Comparison of ENCODE assay signal across 15 mouse cellular contexts in the genomic region with DNA sequence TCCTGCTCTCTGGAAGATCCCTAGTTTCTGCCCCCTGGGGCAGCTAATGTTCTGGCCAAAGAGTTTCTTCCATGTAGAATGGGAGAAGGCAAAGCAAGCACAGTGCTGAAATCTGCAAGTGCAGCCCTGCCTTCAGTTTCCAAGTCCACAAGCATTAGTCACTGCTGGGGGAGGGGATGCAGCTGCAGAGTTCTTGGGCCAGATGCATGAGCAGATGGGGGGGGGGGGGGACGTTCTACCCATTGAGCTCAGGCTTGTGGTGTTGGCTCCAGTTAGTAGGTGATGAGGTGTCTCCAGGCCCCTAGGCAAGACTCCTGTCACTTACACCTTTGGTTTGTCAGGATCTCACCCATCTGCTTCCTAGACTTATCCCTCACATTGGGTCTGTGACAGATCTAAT. TPM values are rescaled to one million over a fixed set of nuclear protein-coding genes. Genes with fewer than 3 reads are reported as not detected.
DNase-seq lines count a peak whose midpoint lies in the region; ATAC-seq lines count a peak whose summit lies in the region.
"Had no signal": no experiment of that assay in that cellular context is flagged by ENCODE, and none has a peak within 500 bp of the region (broad histone marks: within the 10 kb centered on the region; RNA-seq: fewer than 3 reads in every experiment).

No protein-coding gene starts in this region.

- peak; percentile 58 to 66 for DNase-seq in heart, adult 18-20 months
- peak; percentile 58 for DNase-seq in adipocyte (ENCODE audit: low spot score)
- DNase-seq in heart, postnatal 36 days, result peak; percentile 8 to 35
- peak; percentile 82 for DNase-seq in thymus, postnatal 0 days (ENCODE audit: low spot score)
- no peak for DNase-seq in urinary bladder, adult 18-20 months (ENCODE audit: low spot score in 2 of 2)
- no peak for DNase-seq in hindbrain, embryonic 10.5 days (ENCODE audit: low spot score)
- no peak for DNase-seq in cerebellum, adult 9-10 months
- DNase-seq: retina, postnatal 1 day had no signal

- WGBS in heart, embryonic 12.5 days, result 10% methylated on average over 1 of the region's 1 CpGs
- 25% methylated on average over 1 of the region's 1 CpGs for WGBS in hindbrain, embryonic 10.5 days

- no peak for ATAC-seq in heart, embryonic 12.5 days (ENCODE audit: insufficient number of reproducible peaks, low FRiP score)
- ATAC-seq: forebrain, embryonic 15.5 days had no signal

- intact Hi-C loops in heart, postnatal 36 days (cut with DNase I), result no loop called here

- H3K9ac ChIP-seq in heart, embryonic 12.5 days, result no peak overlapping the region
- H3K9ac ChIP-seq: forebrain, embryonic 15.5 days; hindbrain, embryonic 12.5 days; lung, embryonic 15.5 days; stomach, embryonic 15.5 days had no signal

- no peak overlapping the region for H3K4me3 ChIP-seq in heart, embryonic 12.5 days
- H3K4me3 ChIP-seq in hindbrain, embryonic 10.5 days, result no peak overlapping the region
- H3K4me3 ChIP-seq: forebrain, embryonic 15.5 days; hindbrain, embryonic 12.5 days; lung, embryonic 15.5 days; stomach, embryonic 15.5 days had no signal

- H3K4me1 ChIP-seq in heart, embryonic 12.5 days (replicated peaks), result 0 out of 2 replicates have a peak, but pooled peaks cover 2% of the 10 kb centered on the region
- peaks cover 7% of the 10 kb centered on the region for H3K4me1 ChIP-seq in hindbrain, embryonic 10.5 days (replicated peaks)
- H3K4me1 ChIP-seq: stomach, embryonic 15.5 days had no signal

- no peaks in the 10 kb centered on the region for H3K36me3 ChIP-seq in heart, embryonic 12.5 days
- no peaks in the 10 kb centered on the region for H3K36me3 ChIP-seq in hindbrain, embryonic 10.5 days
- H3K36me3 ChIP-seq: forebrain, embryonic 15.5 days; G1E; hindbrain, embryonic 12.5 days; lung, embryonic 15.5 days; stomach, embryonic 15.5 days had no signal

- H3K9me3 ChIP-seq in heart, embryonic 12.5 days (replicated peaks), result no peaks in the 10 kb centered on the region
- H3K9me3 ChIP-seq in hindbrain, embryonic 10.5 days, result no peaks in the 10 kb centered on the region
- H3K9me3 ChIP-seq: forebrain, embryonic 15.5 days; G1E; hindbrain, embryonic 12.5 days; lung, embryonic 15.5 days; stomach, embryonic 15.5 days had no signal

- no peak overlapping the region for H3K4me2 ChIP-seq in heart, embryonic 12.5 days
- H3K4me2 ChIP-seq: forebrain, embryonic 15.5 days; hindbrain, embryonic 12.5 days; lung, embryonic 15.5 days; stomach, embryonic 15.5 days had no signal

- H3K27me3 ChIP-seq in heart, embryonic 12.5 days (replicated peaks), result no peaks in the 10 kb centered on the region
- no peaks in the 10 kb centered on the region for H3K27me3 ChIP-seq in hindbrain, embryonic 10.5 days (ENCODE audit: insufficient read depth, poor library complexity, severe bottlenecking)
- H3K27me3 ChIP-seq: forebrain, embryonic 15.5 days; hindbrain, embryonic 12.5 days; lung, embryonic 15.5 days; stomach, embryonic 15.5 days had no signal

- no peak overlapping the region for H3K27ac ChIP-seq in heart, embryonic 12.5 days (ENCODE audit: poor library complexity, severe bottlenecking)
- no peak overlapping the region for H3K27ac ChIP-seq in hindbrain, embryonic 10.5 days
- H3K27ac ChIP-seq: forebrain, embryonic 15.5 days; hindbrain, embryonic 12.5 days; kidney, postnatal 0 days; lung, embryonic 15.5 days; stomach, embryonic 15.5 days had no signal

RNA-seq across cellular contexts. Expression of gene Brdt, which starts 24.8 kb away (rescaled TPM):
- under 1 TPM; 0.15 to 0.49 TPM for total RNA-seq in heart, adult 18-20 months (2021)
- 0.31 and 0.45 TPM in 2 replicates for polyA plus RNA-seq in heart, embryonic 12.5 days (2016; fragmentation: Nextera tagmentation; extraction: Ambion mirVana)
- total RNA-seq in heart, postnatal 36 days (2021), result under 1 TPM; 0.46 to 0.67 TPM
- polyA plus RNA-seq in thymus, postnatal 0 days (2015; fragmentation: Nextera tagmentation; extraction: Ambion mirVana), result 2.7 and 3.5 TPM in 2 replicates
- 1.0 and 1.4 TPM in 2 replicates for polyA plus RNA-seq in hindbrain, embryonic 10.5 days (2016; fragmentation: Nextera tagmentation; extraction: Ambion mirVana)
- polyA plus RNA-seq: G1E had no signal

RNA-seq across cellular contexts. Expression of gene Ephx4, which starts 46.7 kb away (rescaled TPM):
- total RNA-seq in heart, adult 18-20 months (2021), result under 1 TPM in 1 of 2 experiments, not detected in 1; 0.60 TPM
- polyA plus RNA-seq in heart, embryonic 12.5 days (2016; fragmentation: Nextera tagmentation; extraction: Ambion mirVana), result 0.44 and 0.88 TPM in 2 replicates
- under 1 TPM; 0.31 to 0.33 TPM for total RNA-seq in heart, postnatal 36 days (2021)
- polyA plus RNA-seq in thymus, postnatal 0 days (2015; fragmentation: Nextera tagmentation; extraction: Ambion mirVana), result 1.6 and 2.3 TPM in 2 replicates
- 0.83 and 1.2 TPM in 2 replicates for polyA plus RNA-seq in hindbrain, embryonic 10.5 days (2016; fragmentation: Nextera tagmentation; extraction: Ambion mirVana)
- total RNA-seq: G1E had no signal
- polyA plus RNA-seq: G1E had no signal

Comparison
In these comparisons a context has a peak if more than half of its experiments do, and no peak if none do; other contexts are left out.
1. DNase-seq: peak in heart, adult 18-20 months (2 of 2), adipocyte (single experiment), heart, postnatal 36 days (2 of 2) and thymus, postnatal 0 days (single experiment); none in urinary bladder, adult 18-20 months (0 of 2), hindbrain, embryonic 10.5 days (single experiment) and cerebellum, adult 9-10 months (single experiment).